Mouse (Mus musculus) adrenal gland, adult 18-20 months (tissue): ENCODE measurements around the gene Srrm3. TPM values are rescaled to one million over a fixed set of nuclear protein-coding genes. Genes with fewer than 3 reads are reported as not detected.

Experiments
- DNase-seq, 2 experiments: peaks; one replicate each; pipeline ENCODE4 v3.0.0; 2021 to 2022; ENCODE audit warnings: low spot score in 2 of 2
- total RNA-seq, 2 experiments: library from RNA; stranded (reverse); gene quantifications; 1 replicate in 1 of 2; 2 replicates in 1 of 2; pipeline ENCODE4 v1.2.3; 2021

Srrm3 gene
- total RNA-seq, 2 experiments from 2014 or later = 2.6 to 4.2 TPM

- DNase-seq = peak; percentile 97 to 98
These were observed 97.0 kb downstream of the Srrm3 start for GRCm38 (mm10) chr5:135903551-135904151.

- no peak for DNase-seq
These were observed 97.6 kb downstream of the Srrm3 start for GRCm38 (mm10) chr5:135904259-135904658.

GRCm38 (mm10) chr5:135905320-135906225 is 98.9 kb downstream of the Srrm3 start:
- no peak for DNase-seq

GRCm38 (mm10) chr5:135906846-135907245 is 100.2 kb downstream of the Srrm3 start:
- DNase-seq = no peak

GRCm38 (mm10) chr5:135907256-135907655 is 100.6 kb downstream of the Srrm3 start:
- peak; percentile 44 to 55 for DNase-seq

GRCm38 (mm10) chr5:135908185-135908584 is 101.5 kb downstream of the Srrm3 start:
- no peak for DNase-seq

GRCm38 (mm10) chr5:135908989-135909388 is 102.3 kb downstream of the Srrm3 start:
- no peak for DNase-seq

GRCm38 (mm10) chr5:135909646-135910045 is 103.0 kb downstream of the Srrm3 start:
- no peak for DNase-seq

GRCm38 (mm10) chr5:135910813-135911212 is 104.1 kb downstream of the Srrm3 start:
- DNase-seq = no peak

- no peak for DNase-seq
These were observed 105.0 kb downstream of the Srrm3 start for GRCm38 (mm10) chr5:135911633-135912220.

GRCm38 (mm10) chr5:135913201-135913600 is 106.5 kb downstream of the Srrm3 start:
- DNase-seq = no peak

- no peak for DNase-seq
These were observed 107.5 kb downstream of the Srrm3 start for GRCm38 (mm10) chr5:135914156-135914555.

- DNase-seq = no peak
These were observed 109.4 kb downstream of the Srrm3 start for GRCm38 (mm10) chr5:135916051-135916565.

- DNase-seq = no peak
These were observed 109.9 kb downstream of the Srrm3 start for GRCm38 (mm10) chr5:135916601-135917000.

- DNase-seq = no peak
These were observed 110.8 kb downstream of the Srrm3 start for GRCm38 (mm10) chr5:135917327-135918058.

GRCm38 (mm10) chr5:135918059-135918437 is 111.4 kb downstream of the Srrm3 start:
- DNase-seq = no peak

- DNase-seq = no peak
These were observed 111.9 kb downstream of the Srrm3 start for GRCm38 (mm10) chr5:135918593-135918992.

GRCm38 (mm10) chr5:135919902-135920301 is 113.2 kb downstream of the Srrm3 start:
- DNase-seq = no peak

- no peak for DNase-seq
These were observed 117.2 kb downstream of the Srrm3 start for GRCm38 (mm10) chr5:135923901-135924300.
